Mouse (Mus musculus): ENCODE measurements around the gene Hapln3.
A peak's percentile ranks its signal among the peaks of the same experiment; 100 is the strongest.

Hapln3 gene

GRCm38 (mm10) chr7:79130843-79131444, at the start of gene Hapln3:
TSS of gene Hapln3 (minus strand) at chr7:79131018.
- DNase-seq (ENCODE audit: low read depth, low spot score): no peak

GRCm38 (mm10) chr7:79173800-79174199, 43.0 kb upstream of the Hapln3 start:
- no peak for DNase-seq (ENCODE audit: low read depth, low spot score)

- DNase-seq (ENCODE audit: low read depth, low spot score): no peak
These were observed 41.0 kb upstream of the Hapln3 start for GRCm38 (mm10) chr7:79171782-79172181.

- no peak for DNase-seq (ENCODE audit: low read depth, low spot score)
These were observed 36.3 kb upstream of the Hapln3 start for GRCm38 (mm10) chr7:79167006-79167562.

GRCm38 (mm10) chr7:79159406-79159805, 28.6 kb upstream of the Hapln3 start:
- no peak for DNase-seq (ENCODE audit: low read depth, low spot score)

GRCm38 (mm10) chr7:79149522-79149921, 18.7 kb upstream of the Hapln3 start:
- no peak for DNase-seq (ENCODE audit: low read depth, low spot score)

- DNase-seq (ENCODE audit: low read depth, low spot score): peak; percentile 92
These were observed 18.0 kb upstream of the Hapln3 start, which contains the start of gene Mfge8 for GRCm38 (mm10) chr7:79148711-79149266. TSS of gene Mfge8 (minus strand) at chr7:79149060.

- no peak for DNase-seq (ENCODE audit: low read depth, low spot score)
These were observed 17.3 kb upstream of the Hapln3 start for GRCm38 (mm10) chr7:79147931-79148653.

GRCm38 (mm10) chr7:79147011-79147837, 16.4 kb upstream of the Hapln3 start:
- no peak for DNase-seq (ENCODE audit: low read depth, low spot score)

- DNase-seq (ENCODE audit: low read depth, low spot score): peak; percentile 60
These were observed 10.1 kb upstream of the Hapln3 start for GRCm38 (mm10) chr7:79140897-79141296.

- DNase-seq (ENCODE audit: low read depth, low spot score): no peak
These were observed 9.2 kb upstream of the Hapln3 start for GRCm38 (mm10) chr7:79139891-79140591.

GRCm38 (mm10) chr7:79139328-79139824, 8.6 kb upstream of the Hapln3 start:
- DNase-seq (ENCODE audit: low read depth, low spot score): no peak

GRCm38 (mm10) chr7:79133391-79133790, 2.6 kb upstream of the Hapln3 start:
- DNase-seq (ENCODE audit: low read depth, low spot score): no peak

- no peak for DNase-seq (ENCODE audit: low read depth, low spot score)
These were observed 433 bp downstream of the Hapln3 start for GRCm38 (mm10) chr7:79130385-79130784.

- DNase-seq (ENCODE audit: low read depth, low spot score): no peak
These were observed 935 bp downstream of the Hapln3 start for GRCm38 (mm10) chr7:79129883-79130282.

- no peak for DNase-seq (ENCODE audit: low read depth, low spot score)
These were observed 7.4 kb downstream of the Hapln3 start for GRCm38 (mm10) chr7:79123465-79123864.

- DNase-seq (ENCODE audit: low read depth, low spot score): no peak
These were observed 17.0 kb downstream of the Hapln3 start for GRCm38 (mm10) chr7:79113848-79114247.

- peak; percentile 4 for DNase-seq (ENCODE audit: low read depth, low spot score)
These were observed 34.3 kb downstream of the Hapln3 start for GRCm38 (mm10) chr7:79096492-79096891.

- peak; percentile 12 for DNase-seq (ENCODE audit: low read depth, low spot score)
These were observed 41.7 kb downstream of the Hapln3 start for GRCm38 (mm10) chr7:79089111-79089510.

- DNase-seq (ENCODE audit: low read depth, low spot score): peak; percentile 50
These were observed 50.0 kb downstream of the Hapln3 start for GRCm38 (mm10) chr7:79080572-79081399.
